In genomic region chr6:86885816-86886529, GRCm38 (mm10) we compare ENCODE assay signal across 12 mouse cellular contexts. TPM values are rescaled to one million over a fixed set of nuclear protein-coding genes. Genes with fewer than 3 reads are reported as not detected.
A peak's percentile ranks its signal among the peaks of the same experiment; 100 is the strongest.
DNase-seq lines count a peak whose midpoint lies in the region; ATAC-seq and TF ChIP-seq lines count a peak whose summit lies in the region.
"Had no signal": no experiment of that assay in that cellular context is flagged by ENCODE, and none has a peak within 500 bp of the region (broad histone marks: within the 10 kb centered on the region; RNA-seq: fewer than 3 reads in every experiment).

No protein-coding gene starts in this region.

- ATAC-seq in inflammation-experienced regulatory T-cells, adult 6 months = no peak

- TF ChIP-seq POLR2A in testis, adult 2 months (IDR thresholded peaks at IDR 0.05; ENCODE audit: control insufficient read depth, low read depth, low read length) = no peak

- H3K9me3 ChIP-seq in midbrain, embryonic 10.5 days (replicated peaks) = no peaks in the 10 kb centered on the region
- H3K9me3 ChIP-seq: embryonic facial prominence, embryonic 13.5 days; lung, embryonic 15.5 days had no signal

- peak overlapping the region; percentile 37 for H3K4me3 ChIP-seq in gastrocnemius, adult 2 months
- no peak overlapping the region for H3K4me3 ChIP-seq in testis, adult 2 months (ENCODE audit: control insufficient read depth, low read depth, low read length)
- no peak overlapping the region for H3K4me3 ChIP-seq in midbrain, embryonic 10.5 days
- H3K4me3 ChIP-seq: embryonic facial prominence, embryonic 13.5 days; lung, embryonic 15.5 days had no signal

- intact Hi-C loops in gastrocnemius, adult 2 months (cut with DNase I) = loop anchor here (5.0 kb wide), 1 partner anchor 34 kb away; no protein-coding TSS in a partner anchor

- peak overlapping the region; percentile 91 for H3K27ac ChIP-seq in gastrocnemius, adult 2 months
- peak overlapping the region; percentile 54; the same call in 1 of the 2 replicates for H3K27ac ChIP-seq in testis, adult 2 months (ENCODE audit: control insufficient read depth, insufficient read depth, low read depth, low read length)
- H3K27ac ChIP-seq in midbrain, embryonic 10.5 days (replicated peaks) = no peak overlapping the region
- H3K27ac ChIP-seq: embryonic facial prominence, embryonic 13.5 days; lung, embryonic 15.5 days had no signal

- no peak for TF ChIP-seq CTCF in gastrocnemius, adult 2 months (IDR thresholded peaks at IDR 0.05)
- TF ChIP-seq CTCF in testis, adult 2 months (IDR thresholded peaks at IDR 0.05; ENCODE audit: control insufficient read depth, insufficient read depth, insufficient replicate concordance, low read depth, low read length) = no peak

- H3K27me3 ChIP-seq in testis, adult 2 months (ENCODE audit: control insufficient read depth, insufficient read depth, low read length) = no peaks in the 10 kb centered on the region
- no peaks in the 10 kb centered on the region for H3K27me3 ChIP-seq in midbrain, embryonic 10.5 days (ENCODE audit: low read depth, poor library complexity, severe bottlenecking)
- H3K27me3 ChIP-seq: CH12.LX; embryonic facial prominence, embryonic 13.5 days; lung, embryonic 15.5 days had no signal

- H3K36me3 ChIP-seq in testis, adult 2 months (ENCODE audit: control insufficient read depth, insufficient read depth, low read length) = no peaks in the 10 kb centered on the region
- H3K36me3 ChIP-seq in midbrain, embryonic 10.5 days = peaks cover 17% of the 10 kb centered on the region; the same call in 1 of the 2 replicates

- no peaks in the 10 kb centered on the region for H3K4me1 ChIP-seq in testis, adult 2 months (ENCODE audit: control insufficient read depth, insufficient read depth, low read length)
- H3K4me1 ChIP-seq in midbrain, embryonic 10.5 days = no peaks in the 10 kb centered on the region

- no peak for DNase-seq in gastrocnemius, adult 2 months
- DNase-seq in gastrocnemius, postnatal 4 days (ENCODE audit: low spot score in 2 of 2) = no peak
- no peak for DNase-seq in testis, postnatal 14 days (ENCODE audit: low spot score)
- peak; percentile 30 for DNase-seq in kidney, postnatal 14 days
- DNase-seq in urinary bladder, postnatal 14 days (ENCODE audit: low spot score) = no peak
- no peak for DNase-seq in midbrain, embryonic 10.5 days (ENCODE audit: low spot score)
- DNase-seq: thymus, postnatal 4 days had no signal

- WGBS in midbrain, embryonic 10.5 days = 88% methylated on average over 6 of the region's 6 CpGs

RNA-seq across cellular contexts. Expression of gene Aak1, which starts 36.7 kb away (rescaled TPM):
- total RNA-seq in gastrocnemius, adult 2 months (2021) = 10 to 100 TPM; 32.0 to 44.5 TPM
- total RNA-seq in gastrocnemius, postnatal 4 days (2021) = 10 to 100 TPM; 57.9 to 69.9 TPM
- 43.4 and 61.2 TPM in 2 replicates for polyA plus RNA-seq in testis, adult 2 months (2012; rRNA removed)
- polyA plus RNA-seq in inflammation-experienced regulatory T-cells, adult 6 months (2017; shearing (Covaris generic)) = 10 to 100 TPM; 23.9 to 27.8 (median 24.9) TPM
- polyA plus RNA-seq in midbrain, embryonic 10.5 days (2016; fragmentation: Nextera tagmentation; extraction: Ambion mirVana) = 10.2 and 15.4 TPM in 2 replicates
